Mouse (Mus musculus) midbrain, embryonic 11.5 days (tissue): ENCODE results near the gene Fam19a5. TPM values are rescaled to one million over a fixed set of nuclear protein-coding genes. Genes with fewer than 3 reads are reported as not detected.

Source experiments
- ATAC-seq: fragments of 200-750 bp; cut with Nextera tagmentation; 2 replicates; pipeline ENCODE4 v1.8.0; 2017; ENCODE audit warnings: moderate TSS enrichment, moderate library complexity; ENCODE audit not compliant: low FRiP score
- DNase-seq: peaks from one replicate; pipeline ENCODE4 v3.0.0; 2015; ENCODE audit warnings: low spot score; ENCODE audit errors: missing footprints
- H3K27ac ChIP-seq: fragments of 300-500 bp; sonication (generic); 2 replicates; pipeline ENCODE4 v1.5.1; 2014; ENCODE audit warnings: low read depth, low read length
- H3K27me3 ChIP-seq: fragments of 300-500 bp; sonication (generic); 2 replicates; pipeline ENCODE4 v1.6.1; 2014; ENCODE audit warnings: mild to moderate bottlenecking, low read length, moderate library complexity, mixed read lengths; ENCODE audit not compliant: control insufficient read depth, insufficient read depth
- H3K36me3 ChIP-seq: fragments of 300-500 bp; sonication (generic); 2 replicates; pipeline ENCODE4 v1.6.1; 2014; ENCODE audit warnings: mild to moderate bottlenecking, low read length, moderate library complexity, mixed read lengths; ENCODE audit not compliant: control insufficient read depth, insufficient read depth
- H3K4me1 ChIP-seq: fragments of 300-500 bp; sonication (generic); 2 replicates; pipeline ENCODE4 v1.6.1; 2014; ENCODE audit warnings: low read length; ENCODE audit not compliant: control insufficient read depth, insufficient read depth
- H3K4me2 ChIP-seq: fragments of 300-500 bp; sonication (generic); 2 replicates; pipeline ENCODE4 v1.6.1; 2014; ENCODE audit warnings: mild to moderate bottlenecking, moderate library complexity
- H3K4me3 ChIP-seq: fragments of 300-500 bp; sonication (generic); 2 replicates; pipeline ENCODE4 v1.5.1; 2014; ENCODE audit warnings: low read depth, low read length
- H3K9ac ChIP-seq: fragments of 300-500 bp; sonication (generic); 2 replicates; pipeline ENCODE4 v1.6.1; 2014; ENCODE audit warnings: low read length
- H3K9me3 ChIP-seq: fragments of 300-500 bp; sonication (generic); 2 replicates; pipeline ENCODE4 v1.6.1; 2016; ENCODE audit warnings: low read length; ENCODE audit not compliant: control insufficient read depth
- WGBS: fragments of 180-500 bp; shearing (Covaris S2); extraction: QIAGEN DNeasy Blood & Tissue Kit; methylation state at CpG from one replicate; pipeline ENCODE4 v1.1.7; 2014; 5-methylcytosine and 5-hydroxymethylcytosine counted together
- polyA plus RNA-seq: library from polyadenylated mRNA; unstranded; fragments of >200 nt; fragmentation: Nextera tagmentation; extraction: Ambion mirVana; gene quantifications from 2 replicates; pipeline ENCODE4 v1.2.1, GENCODE M21; 2014

The Fam19a5 gene
- polyA plus RNA-seq, 1 experiment from 2014 or later, result 5.8 TPM

- H3K27me3 ChIP-seq, result peaks cover 8% of the 10 kb centered on the region; the same call in 1 of the 2 replicates
- no peaks in the 10 kb centered on the region for H3K9me3 ChIP-seq
- ATAC-seq (no peak), DNase-seq (peak; percentile 91)
- H3K27ac ChIP-seq, result no peak overlapping the region
- H3K36me3 ChIP-seq, result no peaks in the 10 kb centered on the region
- peak overlapping the region; percentile 87; the same call in 1 of the 2 replicates for H3K9ac ChIP-seq
- peak overlapping the region; percentile 88 for H3K4me2 ChIP-seq
- 20% methylated on average over 8 of the region's 8 CpGs for WGBS
- H3K4me1 ChIP-seq, result peaks cover 17% of the 10 kb centered on the region
- H3K4me3 ChIP-seq, result peak overlapping the region; percentile 59
These were observed 1.7 kb downstream of the Fam19a5 start for GRCm38 (mm10) chr15:87545731-87546360.

- Histone ChIP-seq H3K9ac (no peak overlapping the region), H3K9me3 (no peaks in the 10 kb centered on the region), H3K36me3 (no peaks in the 10 kb centered on the region), H3K4me1 (peaks cover 17% of the 10 kb centered on the region), H3K27me3 (peaks cover 8% of the 10 kb centered on the region; the same call in 1 of the 2 replicates), H3K27ac (no peak overlapping the region), H3K4me2 (no peak overlapping the region), H3K4me3 (no peak overlapping the region)
- 57% methylated on average over 5 of the region's 5 CpGs for WGBS
- DNase-seq (peak; percentile 92), ATAC-seq (no peak)
These were observed 2.9 kb downstream of the Fam19a5 start for GRCm38 (mm10) chr15:87547022-87547421.

GRCm38 (mm10) chr15:87549724-87550123 is 5.6 kb downstream of the Fam19a5 start:
- no peak for ATAC-seq
- 74% methylated on average over 4 of the region's 4 CpGs for WGBS
- peaks cover 5% of the 10 kb centered on the region; the same call in 1 of the 2 replicates for H3K27me3 ChIP-seq
- DNase-seq, result no peak
- H3K4me3 ChIP-seq, result no peak overlapping the region
- H3K4me1 ChIP-seq, result peaks cover 17% of the 10 kb centered on the region
- H3K4me2 ChIP-seq, result no peak overlapping the region
- H3K36me3 ChIP-seq, result no peaks in the 10 kb centered on the region
- no peak overlapping the region for H3K9ac ChIP-seq
- no peaks in the 10 kb centered on the region for H3K9me3 ChIP-seq
- H3K27ac ChIP-seq, result no peak overlapping the region

GRCm38 (mm10) chr15:87550756-87551155 is 6.7 kb downstream of the Fam19a5 start:
- Histone ChIP-seq H3K4me3 (no peak overlapping the region), H3K9ac (no peak overlapping the region), H3K27ac (no peak overlapping the region), H3K27me3 (0 out of 2 replicates have a peak, but pooled peaks cover 2% of the 10 kb centered on the region), H3K4me1 (peaks cover 9% of the 10 kb centered on the region), H3K4me2 (no peak overlapping the region), H3K36me3 (no peaks in the 10 kb centered on the region), H3K9me3 (no peaks in the 10 kb centered on the region)
- no peak for ATAC-seq
- WGBS, result 51% methylated on average over 5 of the region's 5 CpGs
- no peak for DNase-seq

GRCm38 (mm10) chr15:87551556-87551955 is 7.5 kb downstream of the Fam19a5 start:
- H3K4me3 ChIP-seq, result no peak overlapping the region
- DNase-seq (no peak), ATAC-seq (no peak)
- peaks cover 5% of the 10 kb centered on the region for H3K4me1 ChIP-seq
- H3K9ac ChIP-seq, result no peak overlapping the region
- H3K27ac ChIP-seq, result no peak overlapping the region
- H3K4me2 ChIP-seq, result no peak overlapping the region
- H3K9me3 ChIP-seq, result no peaks in the 10 kb centered on the region
- no peaks in the 10 kb centered on the region for H3K27me3 ChIP-seq
- 53% methylated on average over 8 of the region's 8 CpGs for WGBS
- no peaks in the 10 kb centered on the region for H3K36me3 ChIP-seq

- no peaks in the 10 kb centered on the region for H3K36me3 ChIP-seq
- no peak overlapping the region for H3K27ac ChIP-seq
- H3K4me1 ChIP-seq, result no peaks in the 10 kb centered on the region
- ATAC-seq (no peak), DNase-seq (no peak)
- 82% methylated on average over 9 of the region's 9 CpGs for WGBS
- H3K9ac ChIP-seq, result no peak overlapping the region
- H3K9me3 ChIP-seq, result no peaks in the 10 kb centered on the region
- no peak overlapping the region for H3K4me3 ChIP-seq
- no peak overlapping the region for H3K4me2 ChIP-seq
- H3K27me3 ChIP-seq, result no peaks in the 10 kb centered on the region
These were observed 11.7 kb downstream of the Fam19a5 start for GRCm38 (mm10) chr15:87555811-87556210.

- Histone ChIP-seq H3K9me3 (no peaks in the 10 kb centered on the region), H3K9ac (no peak overlapping the region), H3K27ac (no peak overlapping the region), H3K4me2 (no peak overlapping the region), H3K4me3 (no peak overlapping the region), H3K4me1 (no peaks in the 10 kb centered on the region), H3K27me3 (no peaks in the 10 kb centered on the region), H3K36me3 (no peaks in the 10 kb centered on the region)
- WGBS, result 94% methylated on average over 5 of the region's 5 CpGs
- DNase-seq, result no peak
- ATAC-seq, result no peak
These were observed 20.2 kb downstream of the Fam19a5 start for GRCm38 (mm10) chr15:87564331-87564730.

GRCm38 (mm10) chr15:87566040-87566929 is 22.2 kb downstream of the Fam19a5 start:
- DNase-seq (peak; percentile 73), ATAC-seq (no peak)
- H3K36me3 ChIP-seq, result no peaks in the 10 kb centered on the region
- no peak overlapping the region for H3K4me2 ChIP-seq
- no peak overlapping the region for H3K9ac ChIP-seq
- no peaks in the 10 kb centered on the region for H3K27me3 ChIP-seq
- H3K4me1 ChIP-seq, result no peaks in the 10 kb centered on the region
- no peak overlapping the region for H3K4me3 ChIP-seq
- 64% methylated on average over 11 of the region's 11 CpGs for WGBS
- no peaks in the 10 kb centered on the region for H3K9me3 ChIP-seq
- no peak overlapping the region for H3K27ac ChIP-seq

GRCm38 (mm10) chr15:87570182-87570581 is 26.1 kb downstream of the Fam19a5 start:
- ATAC-seq (no peak), DNase-seq (peak; percentile 47)
- no peaks in the 10 kb centered on the region for H3K4me1 ChIP-seq
- H3K27me3 ChIP-seq, result no peaks in the 10 kb centered on the region
- no peaks in the 10 kb centered on the region for H3K9me3 ChIP-seq
- H3K9ac ChIP-seq, result no peak overlapping the region
- no peak overlapping the region for H3K4me2 ChIP-seq
- no peak overlapping the region for H3K4me3 ChIP-seq
- no peak overlapping the region for H3K27ac ChIP-seq
- H3K36me3 ChIP-seq, result no peaks in the 10 kb centered on the region
- WGBS, result 77% methylated on average over 11 of the region's 11 CpGs
